ENCODE assay signal across 12 mouse cellular contexts in the genomic region with DNA sequence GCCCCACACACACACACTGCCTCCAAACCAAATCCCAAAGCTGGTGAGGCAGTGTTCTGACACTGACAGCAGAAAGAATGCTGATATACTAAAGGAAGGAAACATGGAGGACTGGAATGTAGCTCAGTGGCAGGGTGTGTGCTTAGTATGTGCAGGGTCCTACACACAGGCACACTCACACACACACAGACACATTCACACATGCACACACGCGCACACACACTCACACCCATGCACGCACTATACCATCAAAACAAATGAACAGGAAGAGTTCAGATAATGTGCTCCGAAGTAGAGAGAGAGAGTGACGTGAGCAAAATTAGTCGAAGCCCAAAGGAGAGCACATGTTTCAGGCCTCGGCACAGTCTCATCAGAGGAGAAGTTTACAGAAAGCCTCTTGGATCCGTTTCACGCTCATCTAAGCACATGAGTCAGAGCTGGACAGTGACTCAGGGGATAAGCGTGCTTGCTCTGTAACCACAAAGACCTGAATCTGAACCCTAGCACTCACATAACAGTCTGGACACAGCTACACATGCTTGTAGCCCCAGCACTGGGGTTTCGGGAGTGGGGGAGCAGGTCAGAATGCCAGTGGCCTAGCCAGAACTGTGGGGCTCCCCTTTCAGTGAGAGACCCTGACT.
DNase-seq lines count a peak whose midpoint lies in the region; ATAC-seq and TF ChIP-seq lines count a peak whose summit lies in the region.
"Had no signal": no experiment of that assay in that cellular context is flagged by ENCODE, and none has a peak within 500 bp of the region (broad histone marks: within the 10 kb centered on the region; RNA-seq: fewer than 3 reads in every experiment).

No protein-coding gene starts in this region.

- no peaks in the 10 kb centered on the region for H3K79me2 ChIP-seq in macrophage (ENCODE audit: inconsistent target)

- H3K36me3 ChIP-seq in embryonic facial prominence, embryonic 12.5 days, result no peaks in the 10 kb centered on the region
- H3K36me3 ChIP-seq in embryonic facial prominence, embryonic 10.5 days (replicated peaks), result no peaks in the 10 kb centered on the region
- no peaks in the 10 kb centered on the region for H3K36me3 ChIP-seq in lung, embryonic 14.5 days (ENCODE audit: insufficient read depth)
- H3K36me3 ChIP-seq in macrophage (ENCODE audit: inconsistent target), result no peaks in the 10 kb centered on the region
- H3K36me3 ChIP-seq: midbrain, embryonic 10.5 days had no signal

- no peaks in the 10 kb centered on the region for H3K9me3 ChIP-seq in embryonic facial prominence, embryonic 12.5 days
- H3K9me3 ChIP-seq in embryonic facial prominence, embryonic 10.5 days, result no peaks in the 10 kb centered on the region
- H3K9me3 ChIP-seq in lung, embryonic 14.5 days (ENCODE audit: low read depth, low read length), result no peaks in the 10 kb centered on the region
- H3K9me3 ChIP-seq: forebrain, embryonic 13.5 days; midbrain, embryonic 10.5 days had no signal

- H3K4me3 ChIP-seq in embryonic facial prominence, embryonic 12.5 days, result no peak overlapping the region
- no peak overlapping the region for H3K4me3 ChIP-seq in embryonic facial prominence, embryonic 10.5 days
- no peak overlapping the region for H3K4me3 ChIP-seq in lung, embryonic 14.5 days (ENCODE audit: low read depth, low read length)
- no peak overlapping the region for H3K4me3 ChIP-seq in macrophage (ENCODE audit: inconsistent target)
- H3K4me3 ChIP-seq: forebrain, embryonic 13.5 days; midbrain, embryonic 10.5 days had no signal

- 76% methylated on average over 11 of the region's 11 CpGs for WGBS in embryonic facial prominence, embryonic 12.5 days
- WGBS in embryonic facial prominence, embryonic 10.5 days, result 84% methylated on average over 11 of the region's 11 CpGs
- 66% methylated on average over 11 of the region's 11 CpGs for WGBS in lung, embryonic 14.5 days
- 49% methylated on average over 9 of the region's 11 CpGs for WGBS in macrophage (ENCODE audit: missing documents)

- no peak overlapping the region for H3K4me2 ChIP-seq in embryonic facial prominence, embryonic 12.5 days (replicated peaks)
- no peak overlapping the region for H3K4me2 ChIP-seq in lung, embryonic 14.5 days
- H3K4me2 ChIP-seq: forebrain, embryonic 13.5 days had no signal

- H3K27ac ChIP-seq in embryonic facial prominence, embryonic 12.5 days, result 0 out of 2 replicates have a peak overlapping the region, but pooled peaks have one; percentile 12
- H3K27ac ChIP-seq in embryonic facial prominence, embryonic 10.5 days (replicated peaks), result no peak overlapping the region; the same call in 1 of the 2 replicates
- no peak overlapping the region for H3K27ac ChIP-seq in lung, embryonic 14.5 days (ENCODE audit: low read depth)
- H3K27ac ChIP-seq in macrophage, result peak overlapping the region; percentile 48
- H3K27ac ChIP-seq: forebrain, embryonic 13.5 days; midbrain, embryonic 10.5 days had no signal

- H3K4me1 ChIP-seq in embryonic facial prominence, embryonic 12.5 days, result 0 out of 2 replicates have a peak, but pooled peaks cover 7% of the 10 kb centered on the region
- H3K4me1 ChIP-seq in embryonic facial prominence, embryonic 10.5 days, result peaks cover 17% of the 10 kb centered on the region
- peaks cover 3% of the 10 kb centered on the region; the same call in 1 of the 2 replicates for H3K4me1 ChIP-seq in lung, embryonic 14.5 days (ENCODE audit: insufficient read depth)
- H3K4me1 ChIP-seq: forebrain, embryonic 13.5 days had no signal

- no peak overlapping the region for H3K9ac ChIP-seq in embryonic facial prominence, embryonic 12.5 days
- H3K9ac ChIP-seq in lung, embryonic 14.5 days, result no peak overlapping the region
- H3K9ac ChIP-seq: forebrain, embryonic 13.5 days had no signal

- TF ChIP-seq CTCF in lung, embryonic 14.5 days (IDR thresholded peaks at IDR 0.05; ENCODE audit: low read depth), result no peak

- H3K27me3 ChIP-seq in embryonic facial prominence, embryonic 12.5 days, result no peaks in the 10 kb centered on the region
- no peaks in the 10 kb centered on the region for H3K27me3 ChIP-seq in embryonic facial prominence, embryonic 10.5 days (replicated peaks; ENCODE audit: low read depth, poor library complexity, severe bottlenecking)
- no peaks in the 10 kb centered on the region for H3K27me3 ChIP-seq in lung, embryonic 14.5 days (ENCODE audit: insufficient read depth, low read length)
- H3K27me3 ChIP-seq: forebrain, embryonic 13.5 days had no signal

- ATAC-seq in embryonic facial prominence, embryonic 12.5 days (ENCODE audit: insufficient number of reproducible peaks, insufficient read depth, low FRiP score, low TSS enrichment), result no peak
- peak; percentile 48; the same call in 1 of the 2 replicates for ATAC-seq in lung, embryonic 14.5 days (ENCODE audit: insufficient read depth)
- ATAC-seq: forebrain, embryonic 13.5 days had no signal

- no peak for DNase-seq in embryonic facial prominence, embryonic 10.5 days (ENCODE audit: low spot score)
- no peak for DNase-seq in lung, embryonic 14.5 days
- no peak for DNase-seq in lung, postnatal 4 days
- DNase-seq in adrenal gland, postnatal 10 days, result peak; percentile 40
- DNase-seq in layer of hippocampus, adult 9-10 months (ENCODE audit: low spot score), result no peak
- DNase-seq in right cerebral cortex, postnatal 25 days, result no peak
- DNase-seq: cerebellum, postnatal 10 days; kidney, adult 9 months had no signal

Comparison
In these comparisons a context has a peak if more than half of its experiments do, and no peak if none do; other contexts are left out.
1. H3K27ac ChIP-seq: peak in embryonic facial prominence, embryonic 12.5 days (single experiment) and macrophage (single experiment); none in embryonic facial prominence, embryonic 10.5 days (single experiment) and lung, embryonic 14.5 days (single experiment).